Mouse (Mus musculus) thymus, postnatal 10 days (tissue): ENCODE results near the gene Slc43a2.

Experiments
- DNase-seq, 2 experiments: peaks; one replicate each; pipeline ENCODE4 v3.0.0; 2021; ENCODE audit warnings: low spot score in 2 of 2

Gene Slc43a2

GRCm38 (mm10) chr11:75610021-75610420 lies 78.5 kb downstream of the Slc43a2 start:
- DNase-seq, result no peak

DNA sequence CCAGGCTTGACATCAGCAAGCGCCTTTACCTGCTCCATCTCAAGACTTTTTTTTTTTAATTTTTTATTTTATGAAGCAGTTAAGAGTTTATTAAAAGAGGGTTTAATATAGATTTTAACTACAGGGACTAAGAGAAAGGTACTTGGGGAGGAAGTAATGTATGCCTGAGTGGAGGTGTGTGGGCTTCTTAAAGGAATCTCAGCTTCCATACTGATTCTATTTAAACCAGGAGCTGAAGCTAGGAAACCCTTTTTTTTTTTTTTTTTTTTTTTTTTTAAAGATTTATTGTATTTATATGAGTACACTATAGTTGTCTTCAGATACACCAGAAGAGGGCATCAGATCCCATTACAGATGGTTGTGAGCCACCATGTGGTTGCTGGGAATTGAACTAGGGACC lies 83.3 kb downstream of the Slc43a2 start:
- no peak for DNase-seq

GRCm38 (mm10) chr11:75615556-75615955 lies 84.1 kb downstream of the Slc43a2 start:
- DNase-seq, result no peak

DNA sequence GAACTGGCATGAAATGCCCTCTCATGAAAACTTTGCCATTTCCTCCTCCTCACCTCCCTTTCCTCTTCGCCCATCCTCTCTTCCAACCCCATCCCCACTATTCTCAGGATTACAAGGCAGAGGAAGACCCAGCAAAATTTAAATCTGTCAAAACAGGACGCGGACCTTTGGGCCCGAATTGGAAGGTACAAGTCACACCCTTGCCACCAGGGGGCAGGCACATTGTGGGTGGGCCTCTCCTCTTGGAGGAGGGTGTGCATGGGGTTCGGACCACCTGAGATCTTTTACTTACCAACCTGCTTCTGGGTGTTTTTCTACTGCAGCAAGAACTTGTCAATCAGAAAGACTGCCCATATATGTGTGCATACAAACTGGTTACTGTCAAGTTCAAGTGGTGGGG lies 87.6 kb downstream of the Slc43a2 start:
- peak; percentile 30 to 67 for DNase-seq

GRCm38 (mm10) chr11:75620136-75620780 lies 88.8 kb downstream of the Slc43a2 start:
- no peak for DNase-seq

GRCm38 (mm10) chr11:75621426-75621825 lies 89.9 kb downstream of the Slc43a2 start:
- DNase-seq, result no peak

GRCm38 (mm10) chr11:75622588-75623329 lies 91.3 kb downstream of the Slc43a2 start:
- DNase-seq, result peak; percentile 37 to 47

DNA sequence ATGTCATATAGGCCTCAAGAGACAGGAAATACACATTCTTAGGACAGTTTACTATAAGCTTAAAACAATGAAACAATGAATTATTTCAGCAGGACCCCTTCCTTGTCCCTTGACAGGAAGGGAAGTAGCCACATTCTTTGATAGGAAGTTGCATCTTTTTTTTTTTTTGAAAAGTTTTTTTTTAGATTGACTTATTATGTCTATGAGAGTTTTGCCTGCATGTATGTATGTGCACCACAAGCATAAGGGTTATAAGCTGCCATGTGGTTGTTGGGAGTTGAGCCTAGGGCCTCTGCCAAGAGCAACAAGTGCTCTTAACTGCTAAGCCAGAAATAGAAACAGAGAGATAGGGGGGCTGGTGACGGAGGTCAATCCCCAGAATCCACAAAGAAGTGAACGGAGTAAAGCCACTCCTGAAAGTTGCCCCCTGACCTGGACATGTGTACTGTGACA lies 92.6 kb downstream of the Slc43a2 start:
- no peak for DNase-seq

GRCm38 (mm10) chr11:75625820-75626219 lies 94.3 kb downstream of the Slc43a2 start:
- no peak for DNase-seq
